Mouse (Mus musculus) embryo, embryonic 10 days (tissue): ENCODE measurements at regions not wholly inside any gene's neighbourhood (a gene's known extent, or its start where the extent isn't known, plus 50 kb on each side); places are given as distances from the start of the nearest gene placed in this dataset.

ENCODE experiments used
- DNase-seq: peaks from one replicate; pipeline ENCODE4 v3.0.0-alpha.2; 2015; ENCODE audit warnings: low spot score

GRCm38 (mm10) chr2:68799993-68800740 is 61.1 kb upstream of the Cers6 start:
- no peak for DNase-seq

GRCm38 (mm10) chr2:68804117-68804516 is 57.1 kb upstream of the Cers6 start:
- DNase-seq, result no peak

- peak; percentile 45 for DNase-seq
These were observed 55.4 kb upstream of the Cers6 start for GRCm38 (mm10) chr2:68805866-68806265.

- DNase-seq, result no peak
These were observed 54.8 kb upstream of the Cers6 start for GRCm38 (mm10) chr2:68806311-68806895.
